Mouse (Mus musculus) kidney, adult 11 months (tissue): Measurements from ENCODE around the gene Cdc40.

Source experiments
- DNase-seq: peaks from one replicate; pipeline ENCODE4 v3.0.0; 2022

Gene Cdc40

DNA sequence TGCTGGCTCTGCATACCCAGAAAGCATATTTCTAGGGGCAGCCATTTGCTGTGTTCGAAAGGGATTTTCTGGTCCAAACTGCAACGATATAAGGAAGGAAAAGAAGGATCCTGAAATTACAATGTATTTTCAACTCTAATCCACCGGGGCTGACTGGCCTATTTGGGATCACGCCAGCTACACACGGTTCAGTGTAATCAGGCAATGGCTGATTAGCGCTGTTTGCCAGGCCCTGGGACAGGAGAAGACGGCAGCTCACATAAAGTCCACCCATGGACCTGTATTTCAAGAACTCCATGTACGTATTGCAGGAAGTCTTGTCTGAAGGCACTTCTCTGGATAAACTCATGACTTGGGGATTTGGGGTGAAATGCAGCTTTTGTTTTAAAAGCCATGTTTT lies 25.5 kb downstream of the Cdc40 start:
- DNase-seq, result no peak

DNA sequence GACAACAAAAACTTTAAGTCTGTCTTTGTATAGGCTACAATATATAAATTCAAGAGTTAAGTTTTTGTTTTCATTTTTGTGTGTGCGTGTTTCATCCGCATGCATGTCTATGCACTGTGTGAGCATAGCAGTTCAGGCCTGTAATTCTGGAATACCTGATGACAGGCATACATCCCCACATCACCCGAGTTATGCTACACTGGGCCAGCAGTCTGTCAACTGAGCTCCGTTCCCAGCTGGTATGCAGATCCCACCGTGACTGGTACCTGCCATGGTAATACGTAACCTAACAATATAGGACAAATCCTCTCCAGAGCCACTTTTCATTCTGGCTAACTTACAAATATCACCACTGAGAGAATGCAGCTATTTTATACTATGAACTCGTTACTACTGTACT lies 26.4 kb downstream of the Cdc40 start:
- DNase-seq, result no peak

DNA sequence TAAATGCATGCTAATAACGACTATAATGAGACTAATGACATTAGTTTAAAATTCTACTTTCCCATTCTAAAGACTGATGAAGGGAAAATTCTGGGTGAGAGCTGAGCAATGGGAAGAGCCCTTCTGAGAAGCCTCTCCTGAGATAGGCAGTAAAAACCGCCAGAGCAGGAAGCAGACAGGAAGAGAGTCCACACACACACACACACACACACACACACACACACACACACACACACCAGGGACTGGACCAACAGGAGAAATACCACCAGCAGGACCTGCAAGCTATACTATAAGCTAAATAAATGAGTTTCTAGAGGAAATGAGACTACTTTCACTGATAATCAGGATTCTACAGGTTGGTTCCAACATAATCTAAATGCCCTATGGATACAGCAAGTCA lies 27.5 kb downstream of the Cdc40 start:
- DNase-seq, result no peak

DNA sequence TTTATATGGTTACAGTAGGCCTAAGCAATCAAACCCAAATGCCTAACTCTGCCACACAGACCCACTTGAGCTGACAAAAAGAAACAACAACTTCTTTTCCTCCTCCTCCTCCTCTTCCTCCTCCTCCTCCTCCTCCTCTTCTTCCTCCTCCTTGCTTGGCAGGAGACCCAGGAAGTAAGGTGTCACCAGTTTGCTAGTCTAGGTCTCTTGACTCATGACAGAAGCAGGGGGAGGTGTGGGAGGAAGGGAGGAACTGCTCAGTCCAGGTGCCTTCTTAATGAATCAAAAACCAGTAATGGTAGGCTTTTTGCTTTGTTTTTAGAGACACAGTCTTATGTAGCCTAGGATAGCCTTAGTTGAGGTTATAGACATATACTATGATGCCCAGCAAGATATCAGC lies 32.0 kb downstream of the Cdc40 start:
- no peak for DNase-seq

DNA sequence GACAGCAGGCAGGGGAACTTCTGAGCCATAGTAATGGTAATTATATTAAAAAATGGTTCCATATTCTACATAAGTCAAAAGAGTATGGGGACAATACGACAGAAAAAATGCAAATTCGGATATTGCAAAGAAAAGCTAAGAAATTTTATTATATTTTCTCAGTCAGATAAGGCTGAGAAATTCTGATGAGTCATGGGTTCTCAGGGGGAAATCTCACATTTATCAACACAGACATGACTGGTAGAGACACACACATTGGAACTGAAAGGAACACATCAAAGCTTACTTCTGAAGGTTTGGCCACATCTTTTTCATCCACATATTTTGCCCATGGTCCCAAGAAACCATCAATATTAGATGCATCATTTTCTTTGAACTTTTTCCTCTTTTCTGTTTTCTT lies 32.5 kb downstream of the Cdc40 start:
- no peak for DNase-seq

DNA sequence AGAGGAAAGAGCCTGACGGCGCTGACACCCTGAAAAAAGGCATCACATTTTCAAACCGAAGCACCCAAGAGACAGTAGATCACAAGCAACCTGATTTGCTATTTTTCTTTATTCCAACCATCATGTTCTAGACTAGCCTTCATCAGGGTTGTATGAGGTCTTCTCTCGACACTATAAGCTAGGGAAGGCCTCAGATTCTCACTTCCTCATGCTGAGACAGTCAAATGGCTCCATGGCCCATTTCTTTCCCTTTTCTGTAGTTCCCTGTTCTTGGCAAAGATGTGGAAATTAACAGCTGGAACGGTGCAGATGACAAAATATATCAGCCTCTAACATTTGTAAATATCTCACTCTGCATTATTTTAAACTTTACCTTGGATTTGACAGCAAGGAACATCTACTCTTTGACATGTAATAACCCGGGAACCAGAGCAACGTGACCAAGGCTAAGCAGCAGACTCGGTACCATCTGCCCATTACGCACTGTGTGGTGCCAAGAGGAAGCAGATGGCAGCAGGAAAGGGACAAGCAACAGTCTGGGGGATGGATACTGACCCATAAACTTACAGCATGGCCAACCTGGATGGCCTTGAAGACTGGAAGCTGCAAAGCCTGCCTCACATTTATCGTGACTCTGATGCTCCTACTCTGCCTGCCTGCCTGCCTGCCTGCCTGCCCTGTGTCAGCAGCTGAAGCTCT lies 35.8 kb downstream of the Cdc40 start:
- DNase-seq, result no peak

DNA sequence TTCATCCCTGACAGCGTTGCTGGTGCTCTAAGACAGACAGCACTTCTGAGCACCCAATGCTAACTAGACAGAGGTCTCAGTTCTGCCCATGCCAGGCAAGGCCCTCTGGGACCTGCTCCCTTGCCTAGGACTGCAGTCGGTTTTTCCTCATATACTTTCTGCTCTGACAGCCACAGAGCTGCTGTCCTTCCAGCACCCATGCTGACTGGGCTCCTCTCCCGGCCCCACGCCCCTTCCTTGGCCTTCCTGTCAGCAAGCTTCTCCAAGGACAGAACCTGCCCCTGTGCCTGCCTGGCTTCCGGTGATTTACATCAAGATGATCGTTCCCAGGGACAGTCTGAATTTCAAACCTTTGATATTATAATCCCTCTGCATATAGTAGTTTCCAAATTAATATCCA lies 37.5 kb downstream of the Cdc40 start:
- DNase-seq, result no peak

DNA sequence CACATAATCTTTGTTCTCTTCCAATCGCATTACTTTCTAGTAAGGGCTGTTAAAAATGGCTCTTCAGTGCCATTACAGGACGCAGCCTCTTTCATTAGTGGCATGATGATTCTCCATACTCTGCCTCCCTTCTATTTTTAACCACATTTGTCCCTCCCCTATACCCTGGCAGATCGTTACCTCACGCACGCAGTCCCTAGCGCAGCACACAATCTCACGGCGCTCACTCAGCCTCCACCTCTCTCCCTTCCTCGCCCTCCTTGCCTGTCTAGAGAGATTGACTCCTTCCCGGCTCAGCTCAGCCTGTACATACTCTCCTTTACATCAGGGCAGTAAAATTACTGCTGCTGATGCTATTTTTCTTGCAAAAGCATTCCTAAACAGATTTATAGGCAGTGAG lies 38.6 kb downstream of the Cdc40 start:
- no peak for DNase-seq

DNA sequence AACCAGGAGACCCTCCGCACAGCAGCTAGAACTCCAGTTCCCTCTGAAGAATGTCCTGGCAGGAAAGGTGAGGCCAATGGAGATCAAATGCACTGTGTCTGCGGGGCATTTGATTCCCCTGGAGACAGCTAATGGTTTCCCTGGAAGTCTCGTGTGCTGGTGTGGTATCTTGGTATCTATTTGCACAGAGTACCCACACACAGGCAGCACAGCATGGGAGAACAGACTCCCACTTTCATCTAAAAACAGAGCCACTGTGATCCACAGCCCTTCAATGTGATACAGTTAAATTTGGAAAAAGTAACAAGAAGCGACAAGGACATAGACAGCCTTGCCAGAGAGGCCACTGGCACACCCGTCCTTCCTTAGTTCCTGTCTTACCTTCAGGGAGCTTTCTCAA lies 39.3 kb downstream of the Cdc40 start:
- no peak for DNase-seq

DNA sequence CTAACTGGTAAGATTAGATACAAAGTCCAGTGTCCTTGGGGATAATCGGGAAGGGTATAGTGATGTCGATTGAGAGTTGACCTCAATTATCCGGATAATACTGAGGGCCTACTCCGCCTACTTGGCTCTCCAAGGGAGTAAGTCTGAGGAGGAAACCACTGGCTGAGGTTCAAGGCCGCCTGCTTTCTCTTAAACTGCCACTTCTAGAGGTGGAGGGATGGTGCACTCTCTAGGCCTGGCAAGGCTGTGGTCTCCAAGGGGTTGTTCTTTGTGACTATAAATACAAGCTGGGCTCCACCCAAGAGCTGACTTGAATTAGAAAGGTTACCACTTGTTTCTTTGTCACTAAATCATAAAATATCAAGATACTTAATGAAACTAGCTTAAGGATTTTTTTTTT lies 43.0 kb downstream of the Cdc40 start:
- no peak for DNase-seq

DNA sequence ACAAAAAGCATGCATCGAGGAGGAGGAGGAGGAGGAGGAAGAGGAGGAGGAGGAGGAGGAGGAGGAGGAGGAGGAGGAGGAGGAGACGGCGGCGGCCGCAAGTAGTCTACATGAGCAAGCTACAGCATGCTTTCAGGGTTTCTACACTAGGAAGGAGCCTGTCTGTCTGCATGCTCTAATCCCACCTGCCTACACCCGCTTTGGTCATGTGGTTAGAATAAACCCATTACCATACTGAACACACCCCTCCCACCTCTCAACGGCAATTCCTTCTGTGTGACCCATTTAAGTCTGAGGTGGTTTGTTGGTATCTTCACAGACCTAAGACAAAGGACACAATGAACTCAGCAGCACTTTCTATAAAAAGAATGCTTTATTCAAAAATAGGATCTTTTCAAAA lies 51.8 kb downstream of the Cdc40 start:
- DNase-seq, result no peak

DNA sequence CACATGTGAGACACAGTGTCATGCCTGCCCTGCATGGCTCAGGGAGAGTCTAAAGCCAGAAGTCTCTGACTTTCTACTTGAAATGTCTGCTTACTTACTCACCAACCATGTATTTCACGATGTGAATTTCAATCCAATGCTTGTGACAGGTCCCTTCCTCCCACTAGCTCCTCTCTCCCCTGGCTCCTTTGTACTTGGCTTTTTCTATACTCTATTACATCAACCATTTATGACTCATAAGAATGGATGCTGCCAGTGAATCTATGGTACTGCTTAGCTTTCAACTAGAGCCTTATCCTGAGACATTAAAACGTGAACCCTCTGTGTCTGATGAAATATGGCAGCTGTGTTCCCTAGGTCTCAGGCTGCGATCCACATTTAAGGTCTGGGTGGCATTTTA lies 52.8 kb downstream of the Cdc40 start:
- no peak for DNase-seq

DNA sequence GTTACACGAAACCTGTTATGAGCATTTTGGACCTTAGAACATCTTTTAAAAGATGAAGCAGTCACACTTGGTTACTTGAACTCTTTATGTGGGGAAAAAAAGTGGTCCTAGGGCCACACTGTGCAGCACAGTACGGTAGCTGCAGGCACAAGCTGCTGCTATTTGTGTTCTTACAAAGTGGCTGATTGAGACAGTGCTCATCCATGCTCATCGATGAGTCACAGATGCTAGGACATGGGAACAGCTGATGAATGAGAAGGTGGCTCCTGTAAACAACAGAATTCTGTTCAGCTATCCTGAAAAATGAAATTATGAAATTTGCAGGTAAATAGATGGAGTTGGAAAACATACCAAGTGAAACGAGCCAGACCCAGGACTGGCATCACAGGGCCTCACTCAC lies 55.4 kb downstream of the Cdc40 start:
- DNase-seq, result no peak

DNA sequence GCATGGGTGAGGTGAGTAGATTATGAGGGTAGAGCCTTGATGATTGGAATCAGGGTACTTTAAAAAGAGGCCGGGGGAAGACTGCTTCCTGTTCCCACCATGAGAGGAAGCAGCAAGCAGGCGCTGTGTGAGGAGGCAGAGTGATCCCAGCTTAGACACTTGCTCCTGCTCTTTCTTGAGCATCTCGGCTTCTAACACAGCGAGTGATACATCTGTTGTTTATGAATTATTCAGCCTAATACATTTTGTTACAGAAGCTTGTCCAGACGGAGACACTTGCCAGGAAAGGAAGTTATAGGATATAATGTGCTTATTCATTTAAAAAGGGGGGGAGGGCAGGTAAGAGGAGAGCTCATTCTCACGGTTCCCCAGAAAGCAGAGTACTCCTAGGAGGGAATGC lies 57.2 kb downstream of the Cdc40 start:
- DNase-seq, result no peak

DNA sequence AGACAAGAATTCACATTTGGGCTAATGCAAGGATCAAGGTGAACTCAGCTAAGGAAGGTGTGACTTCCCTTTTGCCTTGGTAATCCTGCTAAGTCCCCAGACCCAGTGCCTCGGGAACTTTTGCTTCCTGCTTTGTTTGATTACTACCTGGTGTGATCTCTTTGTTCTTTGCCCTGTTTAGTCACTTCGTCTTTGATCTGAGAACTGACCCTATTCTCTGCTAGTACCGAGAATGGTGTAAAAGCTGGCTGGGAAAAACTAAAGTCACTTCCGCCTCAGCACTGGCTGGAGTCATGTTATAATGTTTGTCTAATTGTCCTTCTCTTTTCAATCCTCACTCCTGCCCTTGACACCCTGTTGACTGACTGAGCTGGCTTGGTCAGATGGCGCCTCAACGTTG lies 66.6 kb downstream of the Cdc40 start:
- DNase-seq, result no peak

DNA sequence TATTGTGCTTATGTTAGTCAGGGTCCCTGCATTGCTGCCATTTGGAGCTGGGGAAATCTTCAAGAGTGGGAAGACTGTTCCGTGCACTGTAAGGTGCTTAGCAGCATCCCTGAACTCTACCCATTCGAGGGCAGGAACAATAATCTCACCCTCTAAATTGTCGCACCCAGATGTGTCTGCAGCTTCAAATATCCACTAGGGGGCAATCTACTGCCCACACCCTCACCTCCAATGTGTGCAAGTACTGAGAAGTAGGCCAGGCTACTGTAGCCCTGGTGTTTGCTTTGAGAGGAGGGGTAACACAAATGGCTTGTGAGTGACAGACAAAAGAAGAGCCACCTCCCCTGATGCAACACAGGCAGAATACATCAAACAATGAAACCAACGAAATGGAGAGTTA lies 69.5 kb downstream of the Cdc40 start:
- no peak for DNase-seq

DNA sequence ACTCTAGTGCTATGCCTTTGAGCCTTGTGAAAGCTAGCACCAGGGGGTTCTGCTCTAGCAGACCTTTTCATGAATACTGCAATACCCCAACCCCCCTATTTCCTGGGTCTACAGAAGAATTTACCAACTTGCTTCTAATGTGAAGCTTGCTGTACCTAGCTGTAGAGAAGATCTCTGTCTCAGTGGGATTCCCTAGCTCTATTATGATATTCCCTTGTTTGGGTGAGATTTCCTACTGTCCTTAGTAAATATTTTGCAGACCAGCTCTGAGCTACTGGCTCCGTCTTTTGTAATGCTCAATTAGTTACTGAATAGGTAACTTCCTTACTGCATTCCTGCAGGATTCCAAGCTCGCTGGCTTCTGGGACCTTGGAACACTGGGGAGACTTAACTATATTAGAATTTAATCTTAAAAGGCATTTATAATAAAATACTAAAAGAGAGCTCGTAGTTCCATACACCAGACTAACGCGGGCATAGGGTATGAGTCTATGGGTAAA lies 73.7 kb downstream of the Cdc40 start:
- DNase-seq, result peak; percentile 40

DNA sequence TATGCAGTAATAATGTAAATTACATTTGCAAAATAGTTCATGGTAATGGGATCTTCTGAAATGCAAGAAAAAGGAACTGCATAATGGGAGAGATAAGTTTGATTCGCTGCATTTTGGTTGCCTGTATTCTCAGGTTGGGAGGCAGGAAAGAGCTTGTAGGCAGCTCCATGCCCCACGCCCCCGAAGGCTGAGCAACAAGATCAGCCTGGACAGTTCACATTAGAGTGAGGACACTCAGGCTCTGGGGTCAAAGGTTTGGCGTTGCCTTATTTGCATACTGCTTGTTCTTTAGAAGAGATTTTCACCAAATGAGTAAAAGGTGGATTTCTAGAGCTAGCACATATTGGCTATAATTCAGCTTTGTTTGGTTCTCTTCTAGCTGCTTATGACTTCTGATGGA lies 76.9 kb downstream of the Cdc40 start:
- peak; percentile 24 for DNase-seq

DNA sequence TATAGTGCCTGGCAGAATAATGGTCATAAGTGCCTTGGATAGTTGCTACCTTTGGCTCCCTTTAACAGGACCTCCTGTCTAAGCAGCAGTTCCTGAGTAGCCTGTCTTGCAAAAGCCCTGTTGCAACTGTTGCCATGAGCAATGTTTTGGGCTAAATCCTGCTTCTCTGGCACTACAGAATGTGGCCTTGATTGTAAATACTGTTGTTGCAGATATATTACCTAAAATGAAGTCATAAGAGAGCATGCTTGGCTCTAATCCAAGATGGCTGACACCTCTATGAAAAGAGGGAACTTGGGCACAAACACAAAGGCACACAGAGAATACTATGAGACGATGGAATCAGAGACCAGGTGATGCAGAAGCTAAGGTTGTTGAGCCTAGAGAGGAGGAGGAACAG lies 77.9 kb downstream of the Cdc40 start:
- no peak for DNase-seq

DNA sequence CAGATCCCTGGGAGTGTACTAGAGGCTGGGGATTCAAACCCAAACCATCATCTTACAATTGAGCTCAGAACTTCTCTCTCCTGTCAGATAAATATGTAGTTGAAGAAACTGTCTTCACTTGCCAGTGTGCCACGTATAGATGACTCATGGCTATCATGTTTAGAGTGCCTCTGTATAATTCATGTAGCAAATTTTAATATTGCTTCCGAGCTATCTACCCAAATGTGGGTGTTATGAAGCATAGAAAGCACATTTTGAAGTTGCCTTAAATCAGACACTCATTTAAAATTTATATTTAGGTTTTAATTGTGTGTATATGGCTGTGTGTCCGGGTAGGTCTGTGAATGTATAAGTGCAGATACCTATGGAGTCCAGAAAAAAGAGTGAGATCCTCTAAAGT lies 91.0 kb downstream of the Cdc40 start:
- no peak for DNase-seq

DNA sequence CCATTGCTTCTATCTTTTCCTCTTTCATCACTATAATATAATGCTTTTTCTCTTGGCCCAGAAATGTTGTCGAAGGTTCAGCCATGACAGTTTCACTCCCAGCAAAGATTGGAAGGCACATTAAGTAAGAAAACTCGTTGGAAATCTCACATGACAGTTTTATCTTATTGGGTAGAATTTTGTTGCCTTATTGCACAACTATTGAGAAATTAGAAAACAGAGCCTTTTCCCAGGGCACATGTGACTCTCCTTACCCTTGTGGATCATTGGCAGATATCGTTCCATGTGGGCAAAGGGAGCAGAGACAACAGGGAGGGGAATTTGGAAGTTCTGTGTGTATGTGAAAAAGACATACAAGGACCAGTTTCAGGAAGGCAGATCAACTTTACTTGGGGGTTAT lies 92.7 kb downstream of the Cdc40 start:
- no peak for DNase-seq
